Mouse (Mus musculus) ES-CJ7 (cell line): ENCODE data around the gene Car12.

Source experiments
- DNase-seq: peaks from one replicate; pipeline ENCODE4 v3.0.0; 2011; ENCODE audit warnings: low read depth, low spot score

The Car12 gene

GRCm38 (mm10) chr9:66708816-66709555, 4.5 kb upstream of the Car12 start:
- DNase-seq: no peak

- no peak for DNase-seq
These were observed 2.9 kb upstream of the Car12 start for GRCm38 (mm10) chr9:66710626-66711025.

- no peak for DNase-seq
These were observed 583 bp downstream of the Car12 start for GRCm38 (mm10) chr9:66714022-66714515.

- DNase-seq: no peak
These were observed 1.9 kb downstream of the Car12 start for GRCm38 (mm10) chr9:66715361-66715760.

GRCm38 (mm10) chr9:66716533-66716932, 3.0 kb downstream of the Car12 start:
- DNase-seq: no peak

- no peak for DNase-seq
These were observed 7.4 kb downstream of the Car12 start for GRCm38 (mm10) chr9:66720686-66721450.

- DNase-seq: no peak
These were observed 8.8 kb downstream of the Car12 start for GRCm38 (mm10) chr9:66722187-66722868.

GRCm38 (mm10) chr9:66722869-66723272, 9.4 kb downstream of the Car12 start:
- no peak for DNase-seq

- no peak for DNase-seq
These were observed 12.1 kb downstream of the Car12 start for GRCm38 (mm10) chr9:66725591-66725990.

GRCm38 (mm10) chr9:66727333-66727732, 13.8 kb downstream of the Car12 start:
- no peak for DNase-seq

GRCm38 (mm10) chr9:66730556-66730955, 17.1 kb downstream of the Car12 start:
- no peak for DNase-seq

- no peak for DNase-seq
These were observed 17.8 kb downstream of the Car12 start for GRCm38 (mm10) chr9:66731284-66731683.

- no peak for DNase-seq
These were observed 19.6 kb downstream of the Car12 start for GRCm38 (mm10) chr9:66732791-66733691.

GRCm38 (mm10) chr9:66734568-66734967, 21.1 kb downstream of the Car12 start:
- DNase-seq: no peak

GRCm38 (mm10) chr9:66735122-66735521, 21.6 kb downstream of the Car12 start:
- no peak for DNase-seq

- DNase-seq: no peak
These were observed 22.5 kb downstream of the Car12 start for GRCm38 (mm10) chr9:66736016-66736415.

GRCm38 (mm10) chr9:66736551-66736950, 23.1 kb downstream of the Car12 start:
- no peak for DNase-seq

- DNase-seq: no peak
These were observed 26.0 kb downstream of the Car12 start for GRCm38 (mm10) chr9:66739516-66739915.

GRCm38 (mm10) chr9:66744531-66744930, 31.0 kb downstream of the Car12 start:
- DNase-seq: no peak

GRCm38 (mm10) chr9:66748390-66748789, 34.9 kb downstream of the Car12 start:
- no peak for DNase-seq

- DNase-seq: no peak
These were observed 39.4 kb downstream of the Car12 start for GRCm38 (mm10) chr9:66752849-66753248.
